Mouse (Mus musculus): ENCODE measurements around the gene D630023F18Rik.

The D630023F18Rik gene

GRCm38 (mm10) chr1:65122574-65123372, at the start of gene D630023F18Rik:
D630023F18Rik (minus strand) TSS chr1:65123214.
- no peak for DNase-seq (ENCODE audit: low spot score in 2 of 2)

GRCm38 (mm10) chr1:65171579-65171978, 48.6 kb upstream of the D630023F18Rik start:
- DNase-seq (ENCODE audit: low spot score in 2 of 2), result no peak

- no peak for DNase-seq (ENCODE audit: low spot score in 2 of 2)
Measured at GRCm38 (mm10) chr1:65169947-65170346, 46.9 kb upstream of the D630023F18Rik start.

- DNase-seq (ENCODE audit: low spot score in 2 of 2), result no peak
Measured at GRCm38 (mm10) chr1:65169536-65169935, 46.5 kb upstream of the D630023F18Rik start.

GRCm38 (mm10) chr1:65167496-65167895, 44.5 kb upstream of the D630023F18Rik start:
- DNase-seq (ENCODE audit: low spot score in 2 of 2), result no peak

GRCm38 (mm10) chr1:65162210-65162609, 39.2 kb upstream of the D630023F18Rik start:
- DNase-seq (ENCODE audit: low spot score in 2 of 2), result no peak

- DNase-seq (ENCODE audit: low spot score in 2 of 2), result no peak
Measured at GRCm38 (mm10) chr1:65156111-65156510, 33.1 kb upstream of the D630023F18Rik start.

GRCm38 (mm10) chr1:65154814-65155213, 31.8 kb upstream of the D630023F18Rik start:
- peak in 1 of 2 experiments; percentile 70 for DNase-seq (ENCODE audit: low spot score in 2 of 2)

GRCm38 (mm10) chr1:65147971-65148370, 25.0 kb upstream of the D630023F18Rik start:
- DNase-seq (ENCODE audit: low spot score in 2 of 2), result no peak

GRCm38 (mm10) chr1:65147326-65147725, 24.3 kb upstream of the D630023F18Rik start:
- DNase-seq (ENCODE audit: low spot score in 2 of 2), result no peak

GRCm38 (mm10) chr1:65146601-65147000, 23.6 kb upstream of the D630023F18Rik start:
- DNase-seq (ENCODE audit: low spot score in 2 of 2), result no peak

GRCm38 (mm10) chr1:65144783-65145182, 21.8 kb upstream of the D630023F18Rik start:
- DNase-seq (ENCODE audit: low spot score in 2 of 2), result no peak

GRCm38 (mm10) chr1:65137560-65137959, 14.5 kb upstream of the D630023F18Rik start:
- DNase-seq (ENCODE audit: low spot score in 2 of 2), result no peak

- no peak for DNase-seq (ENCODE audit: low spot score in 2 of 2)
Measured at GRCm38 (mm10) chr1:65132833-65133232, 9.8 kb upstream of the D630023F18Rik start.

- no peak for DNase-seq (ENCODE audit: low spot score in 2 of 2)
Measured at GRCm38 (mm10) chr1:65131671-65132070, 8.7 kb upstream of the D630023F18Rik start.

- no peak for DNase-seq (ENCODE audit: low spot score in 2 of 2)
Measured at GRCm38 (mm10) chr1:65130226-65130625, 7.2 kb upstream of the D630023F18Rik start.

GRCm38 (mm10) chr1:65129634-65130180, 6.7 kb upstream of the D630023F18Rik start:
- no peak for DNase-seq (ENCODE audit: low spot score in 2 of 2)

GRCm38 (mm10) chr1:65119438-65119837, 3.6 kb downstream of the D630023F18Rik start, which contains the start of gene Gm28845:
Gm28845 (minus strand) TSS chr1:65119558.
- no peak for DNase-seq (ENCODE audit: low spot score in 2 of 2)

- DNase-seq (ENCODE audit: low spot score in 2 of 2), result no peak
Measured at GRCm38 (mm10) chr1:65118150-65118913, 4.7 kb downstream of the D630023F18Rik start.

GRCm38 (mm10) chr1:65113536-65114172, 9.4 kb downstream of the D630023F18Rik start:
- DNase-seq (ENCODE audit: low spot score in 2 of 2), result peak in 1 of 2 experiments; percentile 45

- DNase-seq (ENCODE audit: low spot score in 2 of 2), result peak in 1 of 2 experiments; percentile 14
Measured at GRCm38 (mm10) chr1:65112807-65113196, 10.2 kb downstream of the D630023F18Rik start.

Measured in urinary bladder, postnatal 36 days (tissue).